Mouse (Mus musculus) heart, postnatal 14 days (tissue): ENCODE data around the gene Serpina9. TPM values are rescaled to one million over a fixed set of nuclear protein-coding genes. Genes with fewer than 3 reads are reported as not detected.
"Not testable (repeated sequence)": the region's sequence is repeated elsewhere in the genome, so short reads cannot be mapped to it uniquely, and the experiment has no call there.

Experiments
- DNase-seq, 2 experiments: peaks; one replicate each; pipeline ENCODE4 v3.0.0; 2021 to 2022
- intact Hi-C: fragments of 180-260 bp; cut with DNase I; formaldehyde crosslinking; loops from one replicate; pipeline ENCODE4 v1.15.1; 2025
- total RNA-seq, 2 experiments: library from RNA; stranded (reverse); gene quantifications; 2 replicates each; pipeline ENCODE4 v1.2.3; 2021

The Serpina9 gene
- total RNA-seq, 2 experiments from 2014 or later: 0.07 TPM; not detected in 1

GRCm38 (mm10) chr12:103995292-103996072, 18.1 kb downstream of the Serpina9 start:
- intact Hi-C loops: loop anchor here (1.0 to 2.0 kb wide), 3 partner anchors 35 to 423 kb away; no protein-coding TSS in a partner anchor
- DNase-seq: peak; percentile 70 to 74

- no peak for DNase-seq
- intact Hi-C loops: no loop called here
Observed at GRCm38 (mm10) chr12:103992945-103993344, 20.6 kb downstream of the Serpina9 start.

- DNase-seq: no peak
- intact Hi-C loops: no loop called here
Observed at GRCm38 (mm10) chr12:103989857-103990256, 23.7 kb downstream of the Serpina9 start, which contains the start of gene Serpina11. Serpina11 (minus strand) TSS chr12:103989957.

- DNase-seq: no peak
- intact Hi-C loops: no loop called here
Observed at GRCm38 (mm10) chr12:103989514-103989767, 24.1 kb downstream of the Serpina9 start.

GRCm38 (mm10) chr12:103988754-103989513, 24.6 kb downstream of the Serpina9 start:
- no peak for DNase-seq
- intact Hi-C loops: no loop called here

GRCm38 (mm10) chr12:103985868-103986267, 27.7 kb downstream of the Serpina9 start:
- intact Hi-C loops: no loop called here

GRCm38 (mm10) chr12:103984935-103985334, 28.6 kb downstream of the Serpina9 start:
- intact Hi-C loops: no loop called here
- DNase-seq: peak; percentile 37 to 68

More at GRCm38 (mm10) chr12:103985868-103986267, 27.7 kb downstream of the Serpina9 start:
- no peak for DNase-seq

GRCm38 (mm10) chr12:103981646-103982360, 31.8 kb downstream of the Serpina9 start:
- intact Hi-C loops: no loop called here
- no peak for DNase-seq

- DNase-seq: no peak
- intact Hi-C loops: no loop called here
Observed at GRCm38 (mm10) chr12:103978294-103978693, 35.3 kb downstream of the Serpina9 start.

GRCm38 (mm10) chr12:103977846-103978245, 35.7 kb downstream of the Serpina9 start:
- intact Hi-C loops: no loop called here
- DNase-seq: peak; percentile 7 to 28

GRCm38 (mm10) chr12:103977060-103977459, 36.5 kb downstream of the Serpina9 start:
- no peak for DNase-seq
- intact Hi-C loops: no loop called here

GRCm38 (mm10) chr12:103971080-103971479, 42.5 kb downstream of the Serpina9 start:
- DNase-seq: no peak
- intact Hi-C loops: no loop called here

- intact Hi-C loops: no loop called here
- DNase-seq: no peak
Observed at GRCm38 (mm10) chr12:103969577-103970116, 43.9 kb downstream of the Serpina9 start.

- intact Hi-C loops: no loop called here
- no peak for DNase-seq
Observed at GRCm38 (mm10) chr12:103966761-103967160, 46.8 kb downstream of the Serpina9 start.

GRCm38 (mm10) chr12:103963288-103963687, 50.3 kb downstream of the Serpina9 start:
- no peak for DNase-seq

GRCm38 (mm10) chr12:103962860-103963259, 50.7 kb downstream of the Serpina9 start:
- intact Hi-C loops: no loop called here
- no peak for DNase-seq

More at GRCm38 (mm10) chr12:103963288-103963687, 50.3 kb downstream of the Serpina9 start:
- intact Hi-C loops: no loop called here

GRCm38 (mm10) chr12:103962337-103962736, 51.2 kb downstream of the Serpina9 start:
- intact Hi-C loops: no loop called here
- no peak for DNase-seq

GRCm38 (mm10) chr12:103961716-103962115, 51.8 kb downstream of the Serpina9 start:
- intact Hi-C loops: no loop called here
- no peak for DNase-seq

GRCm38 (mm10) chr12:103958798-103959197, 54.8 kb downstream of the Serpina9 start, which contains the start of gene Serpina1e:
Serpina1e (minus strand) TSS chr12:103958975.
- no peak for DNase-seq
- intact Hi-C loops: no loop called here

- DNase-seq, intact Hi-C loops: not testable (repeated sequence)
Observed at GRCm38 (mm10) chr12:103956555-103956954, 57.0 kb downstream of the Serpina9 start.
